Mouse (Mus musculus) MEL (cell line): Measurements from ENCODE around the gene Arhgap19. TPM values are rescaled to one million over a fixed set of nuclear protein-coding genes. Genes with fewer than 3 reads are reported as not detected.

Experiments used
- DNase-seq: peaks from one replicate; pipeline ENCODE4 v3.0.0; 2011; ENCODE audit warnings: low read depth, low spot score
- H3K27ac ChIP-seq: 2 replicates; pipeline ENCODE4 v1.5.1; 2012; ENCODE audit warnings: low read depth, mild to moderate bottlenecking, control low read depth, low read length, moderate library complexity; ENCODE audit not compliant: control insufficient read depth
- H3K27me3 ChIP-seq, 2 experiments: fragments of 150-350 bp in 1 of 2; sonication (generic) in 1 of 2; 2 replicates each; pipeline ENCODE4 v1.6.1; 2012; ENCODE audit warnings: low read length in 2 of 2, mild to moderate bottlenecking in 2 of 2, improper control_type of control experiment in 1 of 2, moderate library complexity in 1 of 2; ENCODE audit not compliant: insufficient read depth in 2 of 2, control insufficient read depth in 1 of 2
- H3K36me3 ChIP-seq, 2 experiments: 2 replicates each; pipeline ENCODE4 v1.6.1; 2012 to 2014; ENCODE audit warnings: low read length in 2 of 2, improper control_type of control experiment in 1 of 2, inconsistent platforms in 1 of 2, mild to moderate bottlenecking in 1 of 2; ENCODE audit not compliant: insufficient read depth in 2 of 2, control insufficient read depth in 1 of 2
- H3K4me1 ChIP-seq, 2 experiments: fragments of 150-350 bp in 1 of 2; sonication (generic) in 1 of 2; 2 replicates each; pipeline ENCODE4 v1.6.1; 2012; ENCODE audit warnings: low read length in 2 of 2, improper control_type of control experiment in 1 of 2, mild to moderate bottlenecking in 1 of 2; ENCODE audit not compliant: insufficient read depth in 2 of 2, control insufficient read depth in 1 of 2
- H3K4me3 ChIP-seq, 2 experiments: fragments of 150-350 bp in 1 of 2; sonication (generic) in 1 of 2; 2 replicates each; pipeline ENCODE4 v1.5.1; 2012; ENCODE audit warnings: low read depth in 2 of 2, low read length in 2 of 2, mild to moderate bottlenecking in 2 of 2, moderate library complexity in 2 of 2, control low read depth in 1 of 2, improper control_type of control experiment in 1 of 2; ENCODE audit not compliant: control insufficient read depth in 1 of 2, insufficient read depth in 1 of 2
- H3K79me2 ChIP-seq: 2 replicates; pipeline ENCODE4 v1.6.1; 2012; ENCODE audit warnings: mild to moderate bottlenecking, low read length, moderate library complexity; ENCODE audit not compliant: control insufficient read depth, poor library complexity, insufficient read depth
- H3K9ac ChIP-seq: 2 replicates; pipeline ENCODE4 v1.6.1; 2012; ENCODE audit warnings: low read depth, mild to moderate bottlenecking, control low read depth, low read length, moderate library complexity; ENCODE audit not compliant: control insufficient read depth, poor library complexity, severe bottlenecking
- H3K9me3 ChIP-seq: fragments of 150-350 bp; sonication (generic); replicated peaks from 2 replicates; pipeline ENCODE4 v1.6.1; 2012; ENCODE audit warnings: mild to moderate bottlenecking, low read length, improper control_type of control experiment, moderate library complexity; ENCODE audit not compliant: insufficient read depth
- BHLHE40 ChIP-seq: IDR thresholded peaks from 2 replicates; pipeline ENCODE4 v1.6.1; 2012; ENCODE audit warnings: low read depth, mild to moderate bottlenecking, inconsistent platforms, low read length, improper control_type of control experiment, borderline replicate concordance
- CHD1 ChIP-seq: IDR thresholded peaks from 2 replicates; pipeline ENCODE4 v1.6.1; 2012; ENCODE audit warnings: low read depth, mild to moderate bottlenecking, inconsistent platforms, low read length, improper control_type of control experiment
- CTCF ChIP-seq, 3 experiments: IDR thresholded peaks in 2 of 3; conservative IDR thresholded peaks in 1 of 3; 2 replicates each; pipeline ENCODE4 v1.5.1; 2011 to 2012; ENCODE audit warnings: low read length in 3 of 3, low read depth in 2 of 3, mild to moderate bottlenecking in 2 of 3, improper control_type of control experiment in 1 of 3, inconsistent platforms in 1 of 3, mixed read lengths in 1 of 3, moderate library complexity in 1 of 3; ENCODE audit not compliant: control insufficient read depth in 1 of 3, insufficient read depth in 1 of 3, poor library complexity in 1 of 3, severe bottlenecking in 1 of 3
- E2F4 ChIP-seq: IDR thresholded peaks from 2 replicates; pipeline ENCODE4 v1.6.1; 2011; ENCODE audit warnings: low read depth, low read length, improper control_type of control experiment, borderline replicate concordance
- ELF1 ChIP-seq: IDR thresholded peaks from 2 replicates; pipeline ENCODE4 v1.6.1; 2014; ENCODE audit warnings: low read depth, mild to moderate bottlenecking, inconsistent platforms, low read length, improper control_type of control experiment, moderate library complexity
- EP300 ChIP-seq, 2 experiments: IDR thresholded peaks; 2 replicates each; pipeline ENCODE4 v1.6.1; 2011; ENCODE audit warnings: improper control_type of control experiment in 2 of 2, low read length in 2 of 2, low read depth in 1 of 2, mild to moderate bottlenecking in 1 of 2
- ETS1 ChIP-seq: IDR thresholded peaks from 2 replicates; pipeline ENCODE4 v1.6.1; 2012; ENCODE audit warnings: low read depth, mild to moderate bottlenecking, inconsistent platforms, low read length, improper control_type of control experiment, moderate library complexity
- HCFC1 ChIP-seq: IDR thresholded peaks from 2 replicates; pipeline ENCODE4 v1.6.1; 2012; ENCODE audit warnings: low read depth, mild to moderate bottlenecking, inconsistent platforms, low read length, improper control_type of control experiment, moderate library complexity
- MAFK ChIP-seq: IDR thresholded peaks from 2 replicates; pipeline ENCODE4 v1.6.1; 2011; ENCODE audit warnings: low read depth, mild to moderate bottlenecking, low read length, improper control_type of control experiment, borderline replicate concordance
- MAZ ChIP-seq: IDR thresholded peaks from 2 replicates; pipeline ENCODE4 v1.6.1; 2012; ENCODE audit warnings: low read depth, mild to moderate bottlenecking, inconsistent platforms, low read length, improper control_type of control experiment
- MEF2A ChIP-seq: IDR thresholded peaks from 2 replicates; pipeline ENCODE4 v1.6.1; 2014; ENCODE audit warnings: low read depth, mild to moderate bottlenecking, inconsistent platforms, low read length, improper control_type of control experiment; ENCODE audit not compliant: poor library complexity, insufficient replicate concordance, severe bottlenecking; ENCODE audit errors: extremely low read depth
- MXI1 ChIP-seq: IDR thresholded peaks from 2 replicates; pipeline ENCODE4 v1.6.1; 2011; ENCODE audit warnings: mild to moderate bottlenecking, low read depth, low read length, improper control_type of control experiment
- POLR2A ChIP-seq, 2 experiments: IDR thresholded peaks; 2 replicates each; pipeline ENCODE4 v1.6.1; 2011 to 2012; ENCODE audit warnings: low read length in 2 of 2, mild to moderate bottlenecking in 2 of 2, control low read depth in 1 of 2, improper control_type of control experiment in 1 of 2, low read depth in 1 of 2, moderate library complexity in 1 of 2; ENCODE audit not compliant: control insufficient read depth in 1 of 2, insufficient read depth in 1 of 2, poor library complexity in 1 of 2
- POLR2AphosphoS5 ChIP-seq: IDR thresholded peaks from 2 replicates; pipeline ENCODE4 v1.6.1; 2012; ENCODE audit warnings: low read depth, borderline replicate concordance, mild to moderate bottlenecking, inconsistent platforms, low read length, moderate library complexity, mixed read lengths
- RCOR1 ChIP-seq: IDR thresholded peaks from 2 replicates; pipeline ENCODE4 v1.6.1; 2012; ENCODE audit warnings: low read depth, mild to moderate bottlenecking, inconsistent platforms, low read length, improper control_type of control experiment
- SIN3A ChIP-seq: IDR thresholded peaks from 2 replicates; pipeline ENCODE4 v1.6.1; 2012; ENCODE audit warnings: low read length, improper control_type of control experiment, inconsistent platforms
- SMC3 ChIP-seq: IDR thresholded peaks from 2 replicates; pipeline ENCODE4 v1.6.1; 2011; ENCODE audit warnings: low read depth, low read length, improper control_type of control experiment
- TCF12 ChIP-seq: IDR thresholded peaks from 2 replicates; pipeline ENCODE4 v1.6.1; 2014; ENCODE audit warnings: low read depth, mild to moderate bottlenecking, inconsistent platforms, low read length, improper control_type of control experiment, moderate library complexity
- UBTF ChIP-seq: IDR thresholded peaks from 2 replicates; pipeline ENCODE4 v1.6.1; 2012; ENCODE audit warnings: low read depth, mild to moderate bottlenecking, inconsistent platforms, low read length, improper control_type of control experiment, moderate library complexity, borderline replicate concordance; ENCODE audit not compliant: insufficient read depth
- USF1 ChIP-seq: IDR thresholded peaks from 2 replicates; pipeline ENCODE4 v1.6.1; 2014; ENCODE audit warnings: low read depth, mild to moderate bottlenecking, inconsistent platforms, low read length, improper control_type of control experiment, moderate library complexity
- polyA plus RNA-seq, 2 experiments: library from polyadenylated mRNA; stranded (reverse) in 1 of 2; unstranded in 1 of 2; fragments of >175 nt in 1 of 2; fragments of >200 nt in 1 of 2; gene quantifications; 2 replicates each; pipeline versions ENCODE4 v1.2.1 to v1.2.4; 2012; ENCODE audit warnings: low replicate concordance in 2 of 2, low read depth in 1 of 2; ENCODE audit not compliant: insufficient read length in 2 of 2, insufficient read depth in 1 of 2, missing spikeins in 1 of 2
- total RNA-seq: library from RNA; depleted of rRNA; stranded (reverse); fragments of 300-350 nt; gene quantifications from 2 replicates; pipeline ENCODE4 v1.2.3, GENCODE M21; 2012

The Arhgap19 gene
- total and polyA plus RNA-seq, 3 experiments = 47.5 to 67.9 TPM; not detected in 1

GRCm38 (mm10) chr19:41794901-41795300 lies 6.9 kb downstream of the Arhgap19 start:
- peaks cover 0 to 16% of the 10 kb centered on the region in 2 experiments; a peak in 3 of 4 replicates for H3K36me3 ChIP-seq
- H3K4me3 ChIP-seq = no peak overlapping the region
- H3K27me3 ChIP-seq = no peaks in the 10 kb centered on the region
- H3K9ac ChIP-seq = no peak overlapping the region
- H3K27ac ChIP-seq = no peak overlapping the region
- no peak for DNase-seq
- H3K79me2 ChIP-seq = peaks cover 36% of the 10 kb centered on the region
- TF ChIP-seq EP300 (IDR thresholded peaks at IDR 0.05; ENCODE audit: low read depth in 1 of 2, low read length in 2 of 2) = no peak
- TF ChIP-seq POLR2A (IDR thresholded peaks at IDR 0.05; ENCODE audit: control insufficient read depth in 1 of 2, insufficient read depth in 1 of 2, low read depth in 1 of 2, low read length in 2 of 2, poor library complexity in 1 of 2) = no peak
- TF ChIP-seq MXI1 = no peak
- TF ChIP-seq UBTF = no peak
- no peaks in the 10 kb centered on the region for H3K9me3 ChIP-seq
- H3K4me1 ChIP-seq = peaks cover 7 to 18% of the 10 kb centered on the region in 2 experiments

- no peak overlapping the region for H3K4me3 ChIP-seq
- no peak overlapping the region for H3K9ac ChIP-seq
- peaks cover 33% of the 10 kb centered on the region for H3K79me2 ChIP-seq
- peaks cover 0 to 21% of the 10 kb centered on the region in 2 experiments for H3K36me3 ChIP-seq
- H3K4me1 ChIP-seq = peaks cover 8 to 11% of the 10 kb centered on the region in 2 experiments
- H3K27me3 ChIP-seq = no peaks in the 10 kb centered on the region
- H3K27ac ChIP-seq = no peak overlapping the region
- no peaks in the 10 kb centered on the region for H3K9me3 ChIP-seq
- no peak for DNase-seq
- TF ChIP-seq CHD1 (no peak), HCFC1 (no peak), E2F4 (no peak), SIN3A (no peak), MEF2A (no peak), MAZ (no peak)
Measured at GRCm38 (mm10) chr19:41794017-41794416, 7.8 kb downstream of the Arhgap19 start.

- H3K4me1 ChIP-seq = peaks cover 11% of the 10 kb centered on the region in 2 experiments
- H3K79me2 ChIP-seq = peaks cover 31% of the 10 kb centered on the region
- no peak overlapping the region for H3K9ac ChIP-seq
- H3K27me3 ChIP-seq = no peaks in the 10 kb centered on the region
- H3K27ac ChIP-seq = no peak overlapping the region
- no peak for DNase-seq
- H3K9me3 ChIP-seq = no peaks in the 10 kb centered on the region
- TF ChIP-seq SIN3A (no peak), USF1 (no peak), MEF2A (no peak), SMC3 (no peak), EP300 (IDR thresholded peaks at IDR 0.05; ENCODE audit: low read depth in 1 of 2, low read length in 2 of 2) (peak; percentile 22 to 42; a peak in 1 of 4 replicates), BHLHE40 (no peak), MAZ (no peak), MAFK (no peak), ELF1 (no peak), CTCF (IDR thresholded peaks at IDR 0.05 in 2 of 3, conservative IDR thresholded peaks at IDR 0.05 in 1 of 3; ENCODE audit: control insufficient read depth in 1 of 3, insufficient read depth in 1 of 3, low read depth in 2 of 3, low read length in 3 of 3, poor library complexity in 1 of 3, severe bottlenecking in 1 of 3) (no peak), ETS1 (peak; percentile 23; the same call in 1 of the 2 replicates), MXI1 (no peak), TCF12 (peak; percentile 20; the same call in 1 of the 2 replicates), POLR2AphosphoS5 (no peak), RCOR1 (peak; percentile 13; the same call in 1 of the 2 replicates)
- H3K4me3 ChIP-seq = no peak overlapping the region
- H3K36me3 ChIP-seq = peaks cover 0 to 26% of the 10 kb centered on the region in 2 experiments
Measured at GRCm38 (mm10) chr19:41792934-41793486, 8.8 kb downstream of the Arhgap19 start.
